Comparison of ENCODE assay signal across 19 mouse cellular contexts in genomic region chr4:68535815-68536214, GRCm38 (mm10).
DNase-seq lines count a peak whose midpoint lies in the region; ATAC-seq and TF ChIP-seq lines count a peak whose summit lies in the region.
"Had no signal": no experiment of that assay in that cellular context is flagged by ENCODE, and none has a peak within 500 bp of the region (broad histone marks: within the 10 kb centered on the region; RNA-seq: fewer than 3 reads in every experiment).

No protein-coding gene starts in this region.

- H3K27me3 ChIP-seq in lung, embryonic 14.5 days (ENCODE audit: insufficient read depth, low read length): no peaks in the 10 kb centered on the region
- no peaks in the 10 kb centered on the region for H3K27me3 ChIP-seq in forebrain, embryonic 16.5 days (replicated peaks; ENCODE audit: control insufficient read depth, insufficient read depth, low read length)
- no peaks in the 10 kb centered on the region for H3K27me3 ChIP-seq in midbrain, embryonic 15.5 days (replicated peaks)
- H3K27me3 ChIP-seq: CH12.LX; embryonic facial prominence, embryonic 13.5 days; heart, embryonic 15.5 days had no signal

- H3K4me2 ChIP-seq in lung, embryonic 14.5 days: no peak overlapping the region
- no peak overlapping the region for H3K4me2 ChIP-seq in forebrain, embryonic 16.5 days (ENCODE audit: low read length)
- no peak overlapping the region for H3K4me2 ChIP-seq in midbrain, embryonic 15.5 days
- H3K4me2 ChIP-seq: embryonic facial prominence, embryonic 13.5 days; heart, embryonic 15.5 days had no signal

- WGBS in lung, embryonic 14.5 days: 44% methylated on average over 1 of the region's 1 CpGs
- 16% methylated on average over 1 of the region's 1 CpGs for WGBS in forebrain, embryonic 16.5 days
- 20% methylated on average over 1 of the region's 1 CpGs for WGBS in midbrain, embryonic 15.5 days

- no peaks in the 10 kb centered on the region for H3K36me3 ChIP-seq in lung, embryonic 14.5 days (ENCODE audit: insufficient read depth)
- no peaks in the 10 kb centered on the region for H3K36me3 ChIP-seq in forebrain, embryonic 16.5 days (ENCODE audit: control insufficient read depth, insufficient read depth)
- no peaks in the 10 kb centered on the region for H3K36me3 ChIP-seq in midbrain, embryonic 15.5 days (replicated peaks)
- H3K36me3 ChIP-seq: embryonic facial prominence, embryonic 13.5 days; heart, embryonic 15.5 days had no signal

- no peak overlapping the region for H3K9ac ChIP-seq in lung, embryonic 14.5 days
- H3K9ac ChIP-seq in forebrain, embryonic 16.5 days (replicated peaks; ENCODE audit: low read depth, low read length): no peak overlapping the region
- H3K9ac ChIP-seq in midbrain, embryonic 15.5 days: no peak overlapping the region
- H3K9ac ChIP-seq: embryonic facial prominence, embryonic 13.5 days; heart, embryonic 15.5 days had no signal

- peak; percentile 1 for DNase-seq in embryo, embryonic 11 days
- DNase-seq in embryo, embryonic 10 days (ENCODE audit: low spot score): no peak
- DNase-seq in lung, embryonic 14.5 days: peak; percentile 49
- DNase-seq in lung, postnatal 4 days: no peak
- no peak for DNase-seq in left cerebral cortex, adult 8-10 months (ENCODE audit: low spot score in 2 of 2)
- DNase-seq: adrenal gland, postnatal 25 days; cerebellum, postnatal 10 days; kidney, adult 2 months; kidney, postnatal 36 days; lung, postnatal 36 days; thymus, postnatal 25 days had no signal

- H3K27ac ChIP-seq in lung, embryonic 14.5 days (ENCODE audit: low read depth): no peak overlapping the region
- H3K27ac ChIP-seq in forebrain, embryonic 16.5 days (ENCODE audit: low read length): no peak overlapping the region
- H3K27ac ChIP-seq in midbrain, embryonic 15.5 days: peak overlapping the region; percentile 45; the same call in 1 of the 2 replicates
- H3K27ac ChIP-seq: embryonic facial prominence, embryonic 13.5 days; heart, embryonic 15.5 days; stomach, postnatal 0 days had no signal

- H3K4me1 ChIP-seq in lung, embryonic 14.5 days (ENCODE audit: insufficient read depth): no peaks in the 10 kb centered on the region
- peaks cover 2% of the 10 kb centered on the region; the same call in 1 of the 2 replicates for H3K4me1 ChIP-seq in forebrain, embryonic 16.5 days (replicated peaks; ENCODE audit: control insufficient read depth, insufficient read depth, low read length)
- peaks cover 9% of the 10 kb centered on the region for H3K4me1 ChIP-seq in midbrain, embryonic 15.5 days
- H3K4me1 ChIP-seq: embryonic facial prominence, embryonic 13.5 days; heart, embryonic 15.5 days had no signal

- peak; percentile 68; the same call in 1 of the 2 replicates for ATAC-seq in lung, embryonic 14.5 days (ENCODE audit: insufficient read depth)
- ATAC-seq in forebrain, embryonic 16.5 days: peak; percentile 43; the same call in 1 of the 2 replicates
- peak; percentile 66 for ATAC-seq in midbrain, embryonic 15.5 days (replicated peaks)
- ATAC-seq in cerebellum, adult (ENCODE audit: insufficient number of reproducible peaks, low FRiP score, low TSS enrichment): no peak

- H3K9me3 ChIP-seq in lung, embryonic 14.5 days (ENCODE audit: low read depth, low read length): no peaks in the 10 kb centered on the region
- no peaks in the 10 kb centered on the region for H3K9me3 ChIP-seq in forebrain, embryonic 16.5 days (ENCODE audit: control insufficient read depth, low read length)
- no peaks in the 10 kb centered on the region for H3K9me3 ChIP-seq in midbrain, embryonic 15.5 days
- H3K9me3 ChIP-seq: embryonic facial prominence, embryonic 13.5 days; heart, embryonic 15.5 days had no signal

- H3K4me3 ChIP-seq in lung, embryonic 14.5 days (ENCODE audit: low read depth, low read length): no peak overlapping the region
- H3K4me3 ChIP-seq in forebrain, embryonic 16.5 days (replicated peaks; ENCODE audit: low read length): no peak overlapping the region
- no peak overlapping the region for H3K4me3 ChIP-seq in midbrain, embryonic 15.5 days
- H3K4me3 ChIP-seq: embryonic facial prominence, embryonic 13.5 days; heart, embryonic 15.5 days; myocyte had no signal

- no peak for TF ChIP-seq CTCF in lung, embryonic 14.5 days (IDR thresholded peaks at IDR 0.05; ENCODE audit: low read depth)

Comparison
In these comparisons a context has a peak if more than half of its experiments do, and no peak if none do; other contexts are left out.
1. DNase-seq: peak in embryo, embryonic 11 days (single experiment) and lung, embryonic 14.5 days (single experiment); none in embryo, embryonic 10 days (single experiment), lung, postnatal 4 days (0 of 2) and left cerebral cortex, adult 8-10 months (0 of 2).